Mouse (Mus musculus): ENCODE data around the gene Tpm3.

- no peak for TF ChIP-seq CTCF (IDR thresholded peaks at IDR 0.05 in 2 of 3, conservative IDR thresholded peaks at IDR 0.05 in 1 of 3; ENCODE audit: control insufficient read depth in 1 of 3, insufficient read depth in 1 of 3, low read depth in 2 of 3, low read length in 3 of 3, poor library complexity in 1 of 3, severe bottlenecking in 1 of 3)
- no peak for TF ChIP-seq EP300 (IDR thresholded peaks at IDR 0.05; ENCODE audit: low read depth in 1 of 2, low read length in 2 of 2)
- TF ChIP-seq USF2 (IDR thresholded peaks at IDR 0.05; ENCODE audit: borderline replicate concordance in 1 of 2, insufficient read depth in 1 of 2, low read depth in 1 of 2, low read length in 2 of 2), result no peak
- TF ChIP-seq HCFC1 (IDR thresholded peaks at IDR 0.05; ENCODE audit: low read depth, low read length), result no peak
- TF ChIP-seq MAZ (IDR thresholded peaks at IDR 0.05; ENCODE audit: low read depth, low read length), result no peak
- TF ChIP-seq POLR2A (IDR thresholded peaks at IDR 0.05; ENCODE audit: control insufficient read depth in 1 of 2, insufficient read depth in 1 of 2, low read depth in 1 of 2, low read length in 2 of 2, poor library complexity in 1 of 2), result no peak
- no peak for TF ChIP-seq SMC3 (IDR thresholded peaks at IDR 0.05; ENCODE audit: low read depth, low read length)
These were observed 30.7 kb downstream of the Tpm3 start for GRCm38 (mm10) chr3:90103176-90103575.
